In genomic region chr5:31698297-31698726, GRCm38 (mm10) we compare ENCODE assay signal across 7 mouse cellular contexts. TPM values are rescaled to one million over a fixed set of nuclear protein-coding genes. Genes with fewer than 3 reads are reported as not detected.
A peak's percentile ranks its signal among the peaks of the same experiment; 100 is the strongest.
DNase-seq lines count a peak whose midpoint lies in the region; ATAC-seq and TF ChIP-seq lines count a peak whose summit lies in the region.

No protein-coding gene starts in this region.

- ATAC-seq in granulocyte monocyte progenitor cell, adult 5-6 weeks (replicated peaks; ENCODE audit: poor library complexity, severe bottlenecking): peak; percentile 91
- peak; percentile 69 for ATAC-seq in intestine, postnatal 0 days
- peak; percentile 75 for ATAC-seq in midbrain, embryonic 12.5 days (ENCODE audit: low FRiP score, low read depth)

- peak; percentile 87 for DNase-seq in adrenal gland, postnatal 25 days
- peak; percentile 81 for DNase-seq in embryonic facial prominence, embryonic 10.5 days (ENCODE audit: low spot score)
- DNase-seq in limb, embryonic 10.5 days (ENCODE audit: low spot score): peak; percentile 83
- peak; percentile 88 for DNase-seq in skeletal muscle tissue, adult 2 months (ENCODE audit: low read depth, low spot score)

- H3K9me3 ChIP-seq in embryonic facial prominence, embryonic 10.5 days: no peaks in the 10 kb centered on the region
- H3K9me3 ChIP-seq in intestine, postnatal 0 days (ENCODE audit: control insufficient read depth): no peaks in the 10 kb centered on the region
- no peaks in the 10 kb centered on the region for H3K9me3 ChIP-seq in limb, embryonic 10.5 days (replicated peaks)
- no peaks in the 10 kb centered on the region for H3K9me3 ChIP-seq in midbrain, embryonic 12.5 days

- H3K4me2 ChIP-seq in intestine, postnatal 0 days (replicated peaks; ENCODE audit: low read depth): peak overlapping the region; percentile 81
- peak overlapping the region; percentile 72 for H3K4me2 ChIP-seq in midbrain, embryonic 12.5 days (replicated peaks)

- TF ChIP-seq CTCF in intestine, postnatal 0 days (IDR thresholded peaks at IDR 0.05; ENCODE audit: low read depth): no peak

- H3K4me1 ChIP-seq in embryonic facial prominence, embryonic 10.5 days: peaks cover 11% of the 10 kb centered on the region
- no peaks in the 10 kb centered on the region for H3K4me1 ChIP-seq in intestine, postnatal 0 days (replicated peaks; ENCODE audit: control insufficient read depth, insufficient read depth, low read length)
- peaks cover 9% of the 10 kb centered on the region for H3K4me1 ChIP-seq in limb, embryonic 10.5 days
- peaks cover 5% of the 10 kb centered on the region for H3K4me1 ChIP-seq in midbrain, embryonic 12.5 days

- 6% methylated on average over 16 of the region's 16 CpGs for WGBS in embryonic facial prominence, embryonic 10.5 days
- WGBS in intestine, postnatal 0 days: 2% methylated on average over 16 of the region's 16 CpGs
- WGBS in limb, embryonic 10.5 days: 8% methylated on average over 16 of the region's 16 CpGs
- WGBS in midbrain, embryonic 12.5 days: 5% methylated on average over 16 of the region's 16 CpGs

- peaks cover 5% of the 10 kb centered on the region; the same call in 1 of the 2 replicates for H3K36me3 ChIP-seq in embryonic facial prominence, embryonic 10.5 days (replicated peaks)
- peaks cover 7% of the 10 kb centered on the region; the same call in 1 of the 2 replicates for H3K36me3 ChIP-seq in intestine, postnatal 0 days (ENCODE audit: control insufficient read depth, insufficient read depth)
- H3K36me3 ChIP-seq in limb, embryonic 10.5 days: no peaks in the 10 kb centered on the region
- H3K36me3 ChIP-seq in midbrain, embryonic 12.5 days: peaks cover 5% of the 10 kb centered on the region; the same call in 1 of the 2 replicates

- H3K4me3 ChIP-seq in embryonic facial prominence, embryonic 10.5 days: peak overlapping the region; percentile 85
- H3K4me3 ChIP-seq in intestine, postnatal 0 days (ENCODE audit: low read depth, low read length): peak overlapping the region; percentile 75
- H3K4me3 ChIP-seq in limb, embryonic 10.5 days: peak overlapping the region; percentile 78
- peak overlapping the region; percentile 83 for H3K4me3 ChIP-seq in midbrain, embryonic 12.5 days

- peak overlapping the region; percentile 81 for H3K9ac ChIP-seq in intestine, postnatal 0 days (ENCODE audit: low read depth, low read length)
- H3K9ac ChIP-seq in midbrain, embryonic 12.5 days (replicated peaks): peak overlapping the region; percentile 85

- peak overlapping the region; percentile 93 for H3K27ac ChIP-seq in embryonic facial prominence, embryonic 10.5 days (replicated peaks)
- H3K27ac ChIP-seq in intestine, postnatal 0 days (ENCODE audit: low read depth, low read length): peak overlapping the region; percentile 91
- peak overlapping the region; percentile 92 for H3K27ac ChIP-seq in limb, embryonic 10.5 days
- peak overlapping the region; percentile 84 for H3K27ac ChIP-seq in midbrain, embryonic 12.5 days (replicated peaks)

- no peaks in the 10 kb centered on the region for H3K27me3 ChIP-seq in embryonic facial prominence, embryonic 10.5 days (replicated peaks; ENCODE audit: low read depth, poor library complexity, severe bottlenecking)
- no peaks in the 10 kb centered on the region for H3K27me3 ChIP-seq in intestine, postnatal 0 days (replicated peaks; ENCODE audit: control insufficient read depth, insufficient read depth, low read length)
- no peaks in the 10 kb centered on the region for H3K27me3 ChIP-seq in limb, embryonic 10.5 days (ENCODE audit: low read depth, poor library complexity, severe bottlenecking)
- no peaks in the 10 kb centered on the region for H3K27me3 ChIP-seq in midbrain, embryonic 12.5 days

RNA-seq across cellular contexts. Expression of gene Babam2, which starts 0.8 kb away (rescaled TPM):
- total RNA-seq in adrenal gland, postnatal 25 days (2021): 138 and 152 TPM in 2 replicates
- 47.0 and 51.7 TPM in 2 replicates for polyA plus RNA-seq in embryonic facial prominence, embryonic 10.5 days (2016; fragmentation: Nextera tagmentation; extraction: Ambion mirVana)
- total RNA-seq in granulocyte monocyte progenitor cell, adult 5-6 weeks (2014; fragmentation: Nextera tagmentation): 81.3 and 123 TPM in 2 replicates
- total RNA-seq in granulocyte monocyte progenitor cell, adult 5-6 weeks (2017): 47.7 and 63.9 TPM in 2 replicates
- polyA plus RNA-seq in intestine, postnatal 0 days (2015; fragmentation: Nextera tagmentation; extraction: Ambion mirVana): 51.9 and 53.8 TPM in 2 replicates
- polyA plus RNA-seq in limb, embryonic 10.5 days (2016; fragmentation: Nextera tagmentation; extraction: Ambion mirVana): 35.7 and 37.0 TPM in 2 replicates
- 46.4 and 52.6 TPM in 2 replicates for polyA plus RNA-seq in midbrain, embryonic 12.5 days (2016; fragmentation: Nextera tagmentation; extraction: Ambion mirVana)

RNA-seq across cellular contexts. Expression of gene Rbks, which starts 0.9 kb away (rescaled TPM):
- total RNA-seq in adrenal gland, postnatal 25 days (2021): 13.8 and 17.7 TPM in 2 replicates
- 4.1 and 4.9 TPM in 2 replicates for polyA plus RNA-seq in embryonic facial prominence, embryonic 10.5 days (2016; fragmentation: Nextera tagmentation; extraction: Ambion mirVana)
- 22.9 and 33.9 TPM in 2 replicates for total RNA-seq in granulocyte monocyte progenitor cell, adult 5-6 weeks (2014; fragmentation: Nextera tagmentation)
- total RNA-seq in granulocyte monocyte progenitor cell, adult 5-6 weeks (2017): 22.4 and 28.9 TPM in 2 replicates
- 20.7 and 22.3 TPM in 2 replicates for polyA plus RNA-seq in intestine, postnatal 0 days (2015; fragmentation: Nextera tagmentation; extraction: Ambion mirVana)
- 4.9 and 5.0 TPM in 2 replicates for polyA plus RNA-seq in limb, embryonic 10.5 days (2016; fragmentation: Nextera tagmentation; extraction: Ambion mirVana)
- polyA plus RNA-seq in midbrain, embryonic 12.5 days (2016; fragmentation: Nextera tagmentation; extraction: Ambion mirVana): 2.0 and 2.4 TPM in 2 replicates

Comparison
In these comparisons a context has a peak if more than half of its experiments do, and no peak if none do; other contexts are left out.
1. Peak in every context shown above with its lines: DNase-seq, ATAC-seq, H3K4me3 ChIP-seq and H3K27ac ChIP-seq.